Mouse (Mus musculus) adrenal gland, postnatal 10 days (tissue): ENCODE measurements around the gene Clec16a. TPM values are rescaled to one million over a fixed set of nuclear protein-coding genes. Genes with fewer than 3 reads are reported as not detected.

Experiments
- DNase-seq: peaks from one replicate; pipeline ENCODE4 v3.0.0; 2021; ENCODE audit warnings: mixed read lengths
- total RNA-seq, 2 experiments: library from RNA; stranded (reverse); gene quantifications; 2 replicates each; pipeline ENCODE4 v1.2.3; 2021

The Clec16a gene
- total RNA-seq, 2 experiments from 2014 or later: 35.0 to 35.7 TPM

DNA sequence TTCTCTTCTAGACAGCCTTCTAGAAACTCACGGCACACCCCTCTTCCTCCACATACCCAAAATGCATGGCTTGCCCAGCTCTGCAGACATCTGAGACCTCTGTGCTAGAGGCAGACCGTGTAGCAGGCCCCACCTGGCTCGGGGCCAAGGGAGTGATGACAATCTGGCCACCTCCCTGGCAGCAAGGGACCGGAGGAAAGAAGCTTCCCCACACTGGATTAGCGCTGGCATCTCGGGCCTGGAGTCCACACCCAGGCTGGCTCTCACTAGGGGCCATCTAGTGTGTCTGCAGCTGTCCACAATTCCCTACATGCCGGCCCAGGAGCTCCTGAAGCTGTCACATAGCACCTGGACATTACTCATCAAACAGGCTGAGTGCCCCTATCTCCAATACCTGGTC, 10.6 kb upstream of the Clec16a start:
- peak; percentile 29 for DNase-seq

DNA sequence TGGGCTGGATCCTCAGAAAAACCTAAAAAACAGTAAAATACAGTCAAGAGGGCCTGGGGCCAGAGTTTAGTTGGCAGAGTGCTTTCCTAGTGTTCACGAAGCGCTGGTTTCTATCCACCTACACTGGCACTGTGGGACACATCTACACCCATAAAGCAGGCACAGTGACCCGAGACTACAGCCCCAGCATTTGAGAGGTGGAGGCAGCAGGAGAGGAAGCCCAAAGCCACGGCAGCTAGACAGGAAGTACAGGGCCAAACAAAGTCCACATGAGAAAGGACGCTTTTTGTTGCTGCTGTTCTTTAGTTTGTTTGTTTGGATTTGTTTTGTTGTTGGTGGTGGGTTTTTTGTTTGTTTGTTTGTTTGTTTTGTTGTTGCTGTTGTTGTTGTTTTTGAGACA, 8.8 kb upstream of the Clec16a start:
- DNase-seq: no peak

GRCm38 (mm10) chr16:10536961-10537360, 8.2 kb upstream of the Clec16a start:
- DNase-seq: no peak

GRCm38 (mm10) chr16:10540763-10541597, 4.2 kb upstream of the Clec16a start:
- DNase-seq: no peak

- peak; percentile 25 for DNase-seq
Measured at GRCm38 (mm10) chr16:10541598-10541930, 3.6 kb upstream of the Clec16a start.

DNA sequence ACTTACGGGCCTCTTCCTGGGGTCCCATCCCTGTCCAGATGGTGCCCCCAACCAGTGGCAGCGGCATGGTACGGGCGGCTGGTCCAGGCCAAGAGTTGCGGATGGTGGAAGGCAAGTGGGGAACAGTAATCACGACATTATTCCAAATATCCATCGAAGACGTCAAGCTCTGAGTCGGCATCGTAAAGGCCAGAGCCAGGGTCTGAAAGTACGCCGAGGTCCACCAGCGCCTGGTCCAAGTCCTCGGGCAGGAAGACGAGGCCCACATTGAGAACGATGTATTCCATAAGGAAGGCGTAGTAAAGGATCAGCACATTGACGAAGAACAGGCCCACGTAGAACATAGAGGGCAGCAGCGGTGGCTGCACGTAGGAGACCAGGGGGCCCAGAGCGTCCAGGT, 2.9 kb upstream of the Clec16a start:
- peak; percentile 35 for DNase-seq

GRCm38 (mm10) chr16:10542698-10543365, 2.3 kb upstream of the Clec16a start, which contains the start of gene Dexi:
Gene Dexi (minus strand): TSS chr16:10543054.
- DNase-seq: peak; percentile 95

DNA sequence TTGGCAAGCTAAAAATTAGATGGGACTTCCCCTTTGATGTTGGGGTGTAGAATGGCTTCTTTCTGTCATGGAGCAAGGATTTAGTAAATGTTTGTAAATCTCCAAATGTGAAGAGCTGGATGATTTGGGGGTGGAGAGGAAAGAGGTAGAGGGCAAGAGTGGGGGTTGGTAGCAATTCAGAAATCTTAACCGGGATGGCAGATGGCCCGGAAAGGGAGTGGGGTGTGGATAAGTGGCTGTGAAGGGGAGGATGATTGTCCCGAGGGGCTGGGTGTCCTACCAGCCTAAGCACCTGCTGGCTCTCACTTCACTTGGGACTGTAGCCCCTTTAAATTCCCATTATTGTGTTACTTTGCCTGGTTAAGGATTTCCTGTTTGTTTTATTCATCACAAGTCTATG, 1.7 kb downstream of the Clec16a start:
- DNase-seq: no peak

- no peak for DNase-seq
Measured at GRCm38 (mm10) chr16:10548938-10549337, 3.8 kb downstream of the Clec16a start.

- DNase-seq: no peak
Measured at GRCm38 (mm10) chr16:10549600-10549999, 4.5 kb downstream of the Clec16a start.

DNA sequence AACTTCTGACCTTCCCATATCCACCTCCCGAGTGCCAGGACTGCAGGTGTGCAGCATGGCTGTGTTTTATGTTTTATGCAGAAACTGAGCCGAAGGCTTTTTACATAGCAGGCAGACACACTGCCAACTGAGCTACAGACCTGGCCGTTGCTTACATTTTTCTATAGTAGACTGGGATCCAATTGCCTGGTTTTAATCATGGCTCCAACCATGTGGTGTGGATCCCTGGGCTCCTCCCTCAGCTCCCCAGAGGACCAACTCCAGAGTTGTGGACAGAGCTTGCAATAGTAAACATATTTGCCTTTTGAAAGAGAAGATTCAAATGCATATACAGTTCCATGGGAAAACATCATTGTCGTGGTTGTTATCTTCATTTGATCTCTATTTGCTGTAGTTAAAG, 6.5 kb downstream of the Clec16a start:
- DNase-seq: no peak

DNA sequence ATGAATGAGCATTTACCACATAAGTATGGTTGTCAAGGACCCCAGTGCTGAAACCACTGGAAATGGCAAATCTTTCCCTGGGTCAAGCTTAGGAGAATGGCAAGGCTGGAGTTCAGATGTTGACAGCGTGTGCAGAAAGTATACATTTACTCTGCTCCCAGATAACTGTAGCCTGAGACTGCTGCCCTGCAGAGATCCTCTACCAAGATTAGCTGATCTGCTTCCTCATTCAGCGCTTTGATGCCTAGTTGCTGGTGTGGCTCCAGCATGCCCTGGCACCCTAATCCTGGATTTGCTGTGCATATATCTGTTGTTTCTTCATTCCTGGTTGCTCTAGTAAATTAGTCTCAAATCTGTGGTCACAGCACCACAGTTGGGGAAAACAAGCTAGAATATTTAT, 8.7 kb downstream of the Clec16a start:
- no peak for DNase-seq

DNA sequence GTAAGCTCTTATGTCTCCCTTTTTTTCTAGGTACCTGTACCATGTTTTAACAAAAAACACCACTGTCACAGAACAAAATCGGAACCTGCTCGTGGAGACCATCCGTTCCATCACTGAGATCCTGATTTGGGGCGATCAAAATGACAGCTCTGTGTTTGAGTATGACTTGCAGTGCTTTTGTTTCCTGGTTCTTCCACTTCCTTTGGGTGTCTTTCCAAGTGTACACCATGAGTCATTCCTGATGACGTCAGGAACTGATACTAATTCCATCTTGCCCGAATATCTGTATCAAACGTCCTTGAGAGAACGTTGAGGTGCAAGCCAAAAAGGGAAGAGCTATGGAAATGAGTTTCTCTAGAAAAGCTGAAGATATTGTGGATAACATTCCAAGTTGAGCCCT, 14.9 kb downstream of the Clec16a start:
- DNase-seq: no peak

GRCm38 (mm10) chr16:10565278-10565885, 20.2 kb downstream of the Clec16a start:
- peak; percentile 82 for DNase-seq

GRCm38 (mm10) chr16:10567153-10567552, 22.0 kb downstream of the Clec16a start:
- DNase-seq: no peak

GRCm38 (mm10) chr16:10569809-10570395, 24.8 kb downstream of the Clec16a start:
- no peak for DNase-seq

DNA sequence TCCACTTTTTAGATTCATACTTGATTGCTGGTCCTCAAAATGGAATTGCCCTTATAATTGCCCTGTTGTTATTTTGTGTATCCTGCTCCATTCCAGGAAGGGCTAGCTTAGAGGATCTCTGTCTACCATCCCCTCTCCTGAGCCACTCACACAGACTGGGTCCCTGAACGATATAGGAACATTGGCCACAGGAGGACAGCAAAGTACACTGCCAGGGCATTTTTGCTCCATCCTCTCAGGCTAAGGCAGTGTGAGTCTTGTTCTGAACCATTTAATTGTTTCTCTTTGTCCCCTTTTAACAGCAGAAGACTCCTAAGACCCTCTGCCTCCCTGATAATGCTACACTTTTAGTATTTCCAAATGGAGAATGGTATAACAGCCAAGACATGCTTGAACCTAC, 25.6 kb downstream of the Clec16a start:
- peak; percentile 78 for DNase-seq

DNA sequence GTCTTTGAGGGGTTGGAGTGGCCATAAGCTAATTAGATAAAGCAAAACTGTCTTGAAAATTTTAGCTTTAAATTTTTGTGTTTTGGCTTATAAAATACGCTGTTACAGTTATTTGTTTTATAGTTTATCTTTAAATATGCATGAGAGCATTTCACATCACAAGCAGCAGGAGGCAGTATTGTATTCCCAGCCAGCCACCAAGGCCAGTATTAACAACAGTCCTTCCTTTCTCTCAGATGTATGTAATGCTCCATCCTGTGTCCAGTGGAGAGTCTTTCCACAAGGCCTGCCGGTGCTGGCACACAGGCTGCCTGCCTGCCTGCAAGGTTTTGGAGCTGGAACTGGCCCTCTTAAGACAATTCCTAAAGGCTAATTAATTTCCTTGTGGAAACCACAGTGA, 26.7 kb downstream of the Clec16a start:
- DNase-seq: peak; percentile 30

DNA sequence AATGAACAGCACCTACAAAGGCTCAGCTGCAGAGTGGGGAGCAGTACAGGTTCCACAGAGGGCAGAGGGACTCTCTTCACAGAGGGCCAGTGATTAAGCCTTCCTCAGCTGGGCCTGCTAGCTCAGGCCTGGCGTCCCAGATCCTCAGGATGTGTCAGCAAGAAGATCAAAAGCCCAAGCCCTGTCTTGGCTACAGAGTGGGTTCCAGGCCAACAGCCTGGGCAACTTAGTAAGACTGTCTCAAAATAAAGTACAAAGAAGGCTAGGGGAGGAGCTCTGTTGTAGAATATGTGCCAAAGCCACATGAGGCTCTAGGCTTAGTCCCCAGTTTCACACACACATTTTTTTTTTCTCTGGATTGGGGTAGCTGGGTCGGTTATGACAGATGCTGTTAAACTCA, 29.8 kb downstream of the Clec16a start:
- no peak for DNase-seq

DNA sequence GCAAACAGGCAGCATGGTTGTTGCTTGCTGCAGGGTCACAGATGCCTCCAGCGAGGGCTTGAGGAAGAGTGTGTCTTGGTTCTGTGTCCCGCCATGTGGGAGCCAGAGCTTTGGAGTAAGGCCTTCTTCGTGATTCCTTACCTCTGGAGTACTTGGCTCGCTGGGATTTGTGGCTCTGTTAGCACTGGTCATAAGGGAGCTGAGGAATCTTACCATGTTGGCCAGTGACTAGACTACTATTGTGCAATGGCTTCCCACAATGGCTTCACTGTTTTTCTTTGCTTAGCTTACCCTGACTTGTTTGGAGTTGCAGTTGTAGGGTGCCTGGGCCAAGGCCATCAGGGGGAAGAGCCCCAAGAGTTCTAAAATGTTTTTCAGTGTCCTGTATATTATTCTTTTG, 30.8 kb downstream of the Clec16a start:
- peak; percentile 32 for DNase-seq

GRCm38 (mm10) chr16:10577548-10577947, 32.4 kb downstream of the Clec16a start:
- peak; percentile 49 for DNase-seq

DNA sequence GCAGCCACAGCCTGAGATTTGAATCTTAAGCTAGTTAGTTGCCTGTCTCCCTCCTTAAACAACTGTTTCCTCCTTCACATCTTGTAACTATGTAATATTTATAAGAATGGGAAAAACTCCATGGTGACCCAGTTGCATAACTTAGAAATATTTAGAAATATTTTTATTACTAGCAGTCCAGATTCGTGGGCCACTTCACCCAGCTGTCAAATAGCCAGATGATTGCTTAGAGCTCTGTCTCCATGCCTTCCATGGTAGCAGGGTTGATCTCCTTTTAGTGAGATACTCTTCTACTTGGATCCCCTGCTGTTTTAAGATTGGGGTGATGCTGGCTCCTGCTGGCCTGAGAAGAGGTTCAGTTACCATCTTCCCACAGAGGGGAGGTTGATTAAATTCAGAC, 33.2 kb downstream of the Clec16a start:
- no peak for DNase-seq
